Mouse (Mus musculus) cerebellum, adult 11-12 months (tissue): Measurements from ENCODE around the gene Dupd1.

Experiments
- DNase-seq: peaks from one replicate; pipeline ENCODE4 v3.0.0; 2022

The Dupd1 gene

DNA sequence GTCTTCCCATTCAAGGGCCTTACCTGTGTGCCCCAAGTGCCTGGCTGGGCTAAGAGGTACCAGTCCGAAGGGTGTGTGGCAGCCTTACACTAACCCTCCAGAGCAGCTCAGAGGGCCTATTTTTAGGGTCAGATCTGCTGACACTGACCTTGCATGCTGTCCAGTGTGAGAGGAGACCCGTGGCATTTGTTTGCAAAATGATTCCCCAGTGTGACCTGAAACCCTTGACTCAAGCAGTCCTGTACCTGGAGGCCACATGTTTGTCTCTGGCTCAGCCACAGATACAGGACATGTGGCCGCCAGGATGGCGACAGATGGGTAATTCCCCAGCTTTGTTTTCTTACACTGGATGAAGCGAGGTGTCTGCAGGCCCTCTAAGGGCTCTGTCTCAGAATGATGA is at the start of gene Dupd1:
Gene Dupd1 (minus strand): TSS at position 91 of the 400 bp plus-strand sequence.
- DNase-seq = no peak

DNA sequence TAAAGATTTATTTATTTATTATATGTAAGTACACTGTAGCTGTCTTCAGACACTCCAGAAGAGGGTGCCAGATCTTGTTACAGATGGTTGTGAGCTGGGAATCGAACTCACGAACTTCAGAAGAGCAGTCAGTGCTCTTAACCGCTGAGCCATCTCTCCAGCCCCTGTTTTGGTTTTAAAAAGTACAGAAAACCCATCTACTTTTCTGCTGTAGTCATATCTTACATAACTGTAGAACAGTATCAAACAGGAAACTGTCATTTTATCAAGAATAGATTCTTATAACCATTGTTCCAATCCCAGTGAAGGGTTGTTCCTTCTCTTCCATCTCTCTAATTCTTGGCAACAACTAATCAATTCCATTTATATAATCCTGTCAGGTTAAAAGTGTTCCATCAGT is 49.4 kb upstream of the Dupd1 start:
- no peak for DNase-seq

DNA sequence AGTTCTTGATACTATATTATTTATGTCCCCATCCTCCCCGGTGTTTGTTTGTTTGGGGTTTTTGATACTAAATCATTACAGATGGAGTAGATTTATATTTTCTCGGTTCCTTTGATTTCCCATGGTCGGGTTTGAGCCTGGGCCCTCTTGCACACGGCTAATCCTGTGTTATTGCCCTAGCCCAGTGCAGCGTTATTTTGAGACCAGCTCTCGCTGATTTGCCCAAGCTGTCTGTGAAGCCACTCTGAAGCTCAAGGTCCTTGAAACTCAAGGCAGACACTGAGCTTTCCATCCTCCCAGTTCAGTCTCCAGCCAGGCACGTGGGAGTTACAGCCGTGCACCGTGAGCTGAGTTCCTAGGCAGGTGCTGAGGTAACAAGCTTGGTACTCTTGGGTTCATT is 47.2 kb upstream of the Dupd1 start:
- no peak for DNase-seq

DNA sequence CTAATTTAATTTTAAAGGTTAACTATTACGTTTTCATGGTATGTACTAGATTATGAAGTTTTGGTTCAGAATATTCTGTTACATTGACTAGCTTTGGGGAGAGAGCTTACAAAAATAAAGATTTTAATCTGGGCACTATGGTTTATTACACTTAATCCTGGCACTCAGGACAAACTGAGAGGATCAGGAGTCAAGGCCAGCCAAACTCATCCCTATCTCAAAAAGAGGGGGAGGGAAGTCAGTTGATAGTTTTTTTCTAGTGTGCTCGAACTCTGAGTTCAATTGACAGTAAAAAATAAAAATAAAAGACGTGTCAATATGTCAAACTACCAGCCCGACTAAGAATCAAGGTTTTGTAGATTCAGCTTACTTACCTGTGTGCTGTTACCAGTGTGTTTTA is 39.0 kb upstream of the Dupd1 start:
- no peak for DNase-seq

DNA sequence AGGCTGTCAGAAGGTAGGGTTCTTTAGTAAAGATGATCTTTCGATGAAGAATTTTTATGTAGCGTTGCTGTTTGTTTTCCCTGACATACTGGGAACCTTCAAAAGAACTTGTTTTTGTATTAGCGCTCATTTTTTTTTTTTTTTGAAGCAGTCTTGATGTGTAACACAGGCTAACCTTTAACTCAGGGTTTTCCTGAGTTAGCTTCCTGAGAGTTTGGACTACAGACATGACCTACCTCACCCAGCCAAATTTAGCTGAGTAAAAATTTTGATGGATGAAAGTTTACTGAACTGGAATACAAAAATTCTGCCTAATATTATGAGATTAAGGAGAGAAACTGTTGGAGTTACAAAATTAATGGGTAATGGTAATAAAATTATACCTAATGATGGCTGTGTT is 38.0 kb upstream of the Dupd1 start:
- DNase-seq = no peak

DNA sequence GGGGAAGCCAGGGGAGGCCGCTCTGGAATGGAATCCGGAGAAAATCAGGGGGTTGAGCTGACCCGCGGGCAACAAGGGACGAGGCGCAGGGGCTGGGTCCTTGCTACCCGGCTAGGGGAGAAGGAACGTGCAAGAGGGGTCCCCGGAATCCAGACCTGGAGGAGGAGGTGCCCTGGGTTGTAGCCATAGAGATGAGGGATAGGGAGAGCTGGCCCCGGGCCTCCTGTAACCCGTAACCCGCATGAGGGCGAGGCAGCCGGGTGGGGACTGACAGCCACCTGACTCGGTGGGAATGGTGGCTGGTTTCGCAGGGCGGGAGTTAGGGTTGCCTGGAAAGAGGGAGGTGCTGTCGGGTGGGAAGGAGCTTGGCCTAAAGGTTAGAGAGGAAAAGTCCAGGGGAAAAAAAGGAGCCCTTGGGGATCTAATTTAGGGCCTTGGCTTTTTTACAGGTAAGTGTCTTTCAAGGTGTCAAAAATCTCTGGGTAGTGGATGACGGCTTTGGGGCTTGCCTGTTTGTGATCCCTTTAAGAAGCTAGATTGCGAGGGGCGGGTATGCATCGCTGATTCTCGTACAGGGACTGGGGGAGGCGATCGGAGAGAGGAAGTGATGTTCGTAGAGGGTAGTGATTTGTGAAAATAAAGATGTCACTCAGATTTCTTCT is 36.6 kb upstream of the Dupd1 start, which contains the start of gene Dusp13:
Gene Dusp13 (minus strand): TSS at position 301 of the 662 bp plus-strand sequence.
- peak; percentile 77 for DNase-seq

DNA sequence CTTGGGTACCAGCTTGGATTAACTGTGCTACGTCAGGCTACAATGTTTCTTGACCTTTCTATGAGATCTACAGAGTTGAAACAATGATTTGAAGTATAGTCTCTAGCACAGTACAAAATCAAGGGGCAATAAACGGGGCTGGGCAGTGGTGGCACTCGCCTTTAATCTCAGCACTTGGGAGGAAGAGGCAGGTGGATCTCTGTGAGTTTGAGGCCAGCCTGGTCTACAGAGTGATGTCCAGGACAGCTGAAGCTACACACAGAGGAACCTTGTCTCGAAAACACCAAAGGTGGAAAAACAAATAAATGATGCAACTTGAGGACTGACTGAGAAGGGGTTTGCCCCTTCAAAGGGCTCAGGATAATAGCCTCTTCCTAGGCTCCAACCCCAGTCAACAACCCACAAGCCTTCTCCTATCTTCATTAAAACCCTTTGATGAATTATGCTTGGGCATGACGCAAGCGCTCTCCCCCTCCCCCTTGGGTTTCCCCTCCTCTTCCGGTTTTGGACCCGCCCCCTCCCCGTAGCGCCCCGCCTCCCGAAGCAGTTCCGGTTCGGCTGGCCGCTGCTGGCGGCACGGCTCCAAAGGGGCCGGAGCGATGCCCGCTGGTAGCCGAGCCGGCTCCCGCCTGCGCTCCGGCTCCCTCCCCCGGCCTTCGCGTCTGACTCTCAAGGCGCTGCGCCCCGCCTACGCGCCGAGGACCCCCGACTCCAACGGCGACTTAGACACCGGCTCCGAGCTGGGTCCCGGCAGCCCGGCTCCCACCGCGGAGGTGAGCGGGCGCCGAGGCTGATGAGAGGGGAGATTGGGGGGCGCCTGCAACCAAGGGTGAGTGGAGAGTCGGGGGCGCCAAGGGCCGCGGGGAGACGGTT is 35.9 kb upstream of the Dupd1 start, which contains the start of gene Samd8:
Gene Samd8 (plus strand): TSS at position 524 of the 873 bp plus-strand sequence.
- peak; percentile 88 for DNase-seq

DNA sequence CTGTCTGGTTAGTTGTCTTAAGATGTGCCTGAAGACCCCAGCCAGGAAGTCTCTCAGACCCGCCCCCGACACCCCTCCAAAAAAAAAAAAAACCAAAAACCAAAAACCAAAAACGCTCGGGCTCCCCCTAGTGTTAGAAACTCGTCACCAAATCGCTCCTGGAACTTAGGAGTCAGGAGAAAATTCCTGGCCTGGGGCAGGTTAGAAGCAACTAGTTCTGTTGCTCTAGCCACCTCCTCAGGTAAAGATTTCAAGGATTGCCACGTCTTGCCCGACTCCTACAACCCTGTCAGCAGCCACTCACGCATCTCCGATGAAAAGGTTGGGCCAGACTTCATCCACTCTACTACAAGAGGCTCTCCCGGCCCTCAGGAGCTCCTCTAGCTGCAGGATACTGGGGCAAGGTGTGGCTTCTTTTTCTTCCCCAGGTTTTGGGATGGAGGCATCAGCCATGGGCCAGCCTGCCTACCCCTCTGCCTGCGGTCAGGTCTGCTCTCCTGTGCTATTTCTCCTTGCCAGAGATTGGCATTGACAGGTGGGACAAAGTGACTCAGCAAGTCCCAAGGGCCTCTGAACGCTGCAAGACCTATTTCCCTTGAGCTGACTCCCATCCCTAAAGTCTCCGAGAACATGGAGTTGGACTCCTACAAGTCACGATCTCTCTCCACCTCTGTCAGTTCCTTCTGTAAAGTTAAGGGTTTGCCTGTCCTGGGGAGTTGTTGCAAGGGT is 33.9 kb upstream of the Dupd1 start:
- DNase-seq = peak; percentile 31

DNA sequence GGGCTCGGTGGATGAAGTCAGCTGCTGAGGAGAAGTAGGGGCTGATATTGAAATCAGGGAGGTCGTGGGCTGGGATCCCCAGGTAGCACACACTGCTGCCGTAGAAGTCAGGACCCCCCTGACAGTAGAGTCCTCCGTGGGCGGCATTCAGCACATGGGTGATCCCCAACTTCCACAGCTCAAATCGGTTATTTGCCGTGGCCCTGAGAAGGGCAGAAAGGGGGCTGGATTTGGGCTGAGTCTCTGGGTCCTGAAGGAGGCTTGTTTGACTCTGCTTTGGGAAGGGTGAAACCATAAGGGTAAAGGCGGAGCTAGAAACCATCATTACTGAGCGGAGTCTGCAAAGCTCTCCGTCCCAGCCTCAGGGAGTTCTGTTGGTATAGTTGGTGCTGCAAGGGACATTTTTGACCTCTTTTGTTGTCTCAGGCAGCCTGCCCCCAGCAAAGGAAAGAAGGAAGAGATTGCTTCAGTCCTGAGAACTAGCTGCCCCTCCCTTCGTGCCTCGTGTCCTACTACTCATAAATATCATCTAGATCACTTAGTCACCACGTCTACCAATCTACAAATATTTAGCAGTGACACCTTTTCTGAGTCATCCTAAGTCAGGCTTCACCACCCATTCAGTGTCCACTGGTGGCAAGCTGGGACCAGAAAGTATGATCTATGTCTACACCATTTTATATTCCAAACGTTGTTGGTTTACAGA is 33.2 kb upstream of the Dupd1 start:
- no peak for DNase-seq

DNA sequence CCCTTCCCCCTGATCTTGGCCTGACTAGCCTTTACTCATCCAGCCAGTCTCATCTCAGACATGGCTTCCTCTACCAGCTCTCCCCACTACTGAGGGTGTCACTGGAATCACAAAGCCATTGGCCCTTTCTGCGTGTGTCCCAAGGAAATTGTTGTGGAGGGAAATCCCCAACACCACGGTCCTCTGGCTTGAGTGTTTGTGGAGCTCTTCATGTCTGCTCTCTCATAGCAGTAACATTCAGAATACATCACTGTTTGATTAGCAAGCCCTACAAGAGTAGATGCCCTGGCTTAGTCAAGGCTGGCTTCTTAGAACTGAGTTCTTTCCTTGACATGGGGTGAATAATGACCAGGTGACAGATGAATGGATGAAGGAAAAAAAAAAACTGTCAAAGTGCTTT is 32.5 kb upstream of the Dupd1 start:
- DNase-seq = no peak

DNA sequence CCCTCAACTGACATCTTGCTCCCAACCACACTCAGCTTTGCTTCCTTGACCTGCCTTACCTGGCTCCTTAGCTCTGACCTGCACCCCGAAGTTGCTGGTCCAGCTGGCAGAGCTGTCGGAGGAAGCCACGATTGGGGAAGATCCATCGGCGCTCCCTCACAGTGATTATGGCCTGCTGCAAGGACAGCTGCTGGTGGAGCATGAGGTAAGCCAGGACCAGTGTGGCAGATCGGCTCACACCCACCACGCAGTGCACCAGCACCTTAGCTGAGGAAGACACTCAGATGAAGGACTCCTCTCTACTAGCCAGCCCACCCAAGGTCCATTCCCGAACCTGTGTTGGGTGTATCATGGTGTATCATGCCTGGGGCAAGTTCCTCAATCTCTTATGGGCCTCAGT is 31.9 kb upstream of the Dupd1 start:
- DNase-seq = no peak

DNA sequence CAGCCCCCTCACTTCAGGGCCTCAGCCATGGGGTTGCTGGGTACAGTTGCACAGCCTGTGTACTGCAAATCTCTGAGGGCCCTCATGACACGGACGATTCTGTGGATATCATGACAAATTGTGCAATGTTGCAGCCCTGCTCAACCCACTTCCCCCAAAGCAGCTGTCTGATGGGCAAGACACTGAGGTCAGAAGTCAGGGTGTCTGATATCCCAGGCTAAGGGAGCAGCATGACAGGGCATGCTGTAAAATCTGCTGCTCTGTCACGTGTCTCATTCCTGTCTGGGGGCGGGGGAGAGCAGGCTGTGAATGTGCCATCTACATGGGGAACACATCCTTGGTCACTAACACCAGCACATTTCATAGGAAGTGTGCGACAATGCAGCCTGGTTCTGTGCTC is 30.8 kb upstream of the Dupd1 start:
- DNase-seq = no peak

DNA sequence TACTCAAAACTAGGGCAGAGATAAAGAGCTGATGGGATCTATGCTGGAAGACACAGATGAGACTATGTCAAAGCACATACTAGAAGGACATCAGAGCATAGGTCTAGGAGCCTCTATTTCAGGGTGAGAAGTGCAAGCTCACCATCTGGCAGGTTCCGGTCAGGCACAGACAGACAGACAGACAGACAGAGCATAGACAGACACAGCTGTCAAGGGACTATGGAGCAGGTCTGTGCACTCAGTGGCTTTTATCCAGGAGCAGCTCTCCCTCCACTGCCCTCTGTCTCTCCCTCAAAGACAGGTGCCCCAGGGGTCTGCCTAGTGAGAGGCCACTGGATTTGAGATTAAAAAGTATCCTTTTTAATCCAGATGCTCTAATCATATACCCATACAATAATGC is 29.8 kb upstream of the Dupd1 start:
- no peak for DNase-seq

DNA sequence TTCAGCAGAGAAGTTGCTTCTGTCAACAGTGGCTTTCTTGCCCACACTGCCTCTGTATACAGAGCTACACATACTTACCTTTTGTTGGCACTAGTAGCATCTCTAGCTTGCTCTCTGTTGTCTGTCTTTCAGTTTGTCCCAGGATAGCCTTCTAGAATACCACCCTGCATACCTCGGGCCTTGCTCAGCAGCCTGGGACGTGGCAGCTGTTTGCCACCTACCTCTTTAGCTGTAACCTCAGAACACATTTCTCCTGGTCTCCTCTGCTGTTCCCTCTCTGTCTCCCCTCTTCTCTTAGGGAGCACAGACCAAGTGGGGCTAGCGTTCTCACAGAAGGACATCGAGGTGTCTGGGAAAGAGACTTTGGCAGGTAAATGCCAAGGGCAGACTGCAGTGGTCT is 28.1 kb upstream of the Dupd1 start:
- no peak for DNase-seq

DNA sequence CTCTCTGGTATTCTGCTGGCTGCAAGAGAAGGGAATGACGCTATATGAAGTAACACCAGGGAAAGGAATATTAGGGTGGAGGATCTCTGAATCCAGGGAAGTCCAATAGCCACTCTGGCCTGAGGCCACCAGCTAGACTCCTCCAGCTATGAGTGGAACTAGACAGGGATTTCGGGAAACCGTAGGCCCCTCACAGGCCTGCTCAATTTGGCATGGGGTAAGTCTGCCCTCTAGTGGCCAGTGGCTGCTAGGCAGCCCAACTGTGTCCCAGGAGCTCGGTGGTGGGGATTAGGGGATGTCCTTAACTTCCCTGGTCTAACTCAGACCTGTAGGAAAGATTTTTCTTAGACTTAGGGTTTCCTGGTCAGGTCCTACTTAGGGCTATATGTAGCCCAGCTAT is 27.4 kb upstream of the Dupd1 start:
- DNase-seq = peak; percentile 62

DNA sequence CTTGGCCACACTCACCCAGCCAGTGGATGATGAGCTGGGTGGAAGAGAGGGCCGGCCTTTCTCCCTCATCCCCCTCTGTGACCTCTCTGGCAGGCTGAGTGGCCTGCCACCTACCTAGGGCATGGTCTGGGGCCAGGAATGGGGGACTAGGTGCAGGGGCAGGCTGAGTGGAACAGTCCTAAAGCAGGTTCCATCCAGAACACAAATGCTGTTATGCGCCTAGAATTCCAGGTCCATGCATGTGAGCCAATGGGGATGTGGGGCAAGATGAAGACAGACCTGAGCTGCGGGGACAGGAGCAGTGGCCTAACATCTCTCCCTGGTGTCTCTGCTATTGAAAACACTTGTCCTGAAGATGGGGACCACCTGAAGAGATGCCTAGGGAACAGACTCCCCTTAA is 26.9 kb upstream of the Dupd1 start:
- DNase-seq = no peak

DNA sequence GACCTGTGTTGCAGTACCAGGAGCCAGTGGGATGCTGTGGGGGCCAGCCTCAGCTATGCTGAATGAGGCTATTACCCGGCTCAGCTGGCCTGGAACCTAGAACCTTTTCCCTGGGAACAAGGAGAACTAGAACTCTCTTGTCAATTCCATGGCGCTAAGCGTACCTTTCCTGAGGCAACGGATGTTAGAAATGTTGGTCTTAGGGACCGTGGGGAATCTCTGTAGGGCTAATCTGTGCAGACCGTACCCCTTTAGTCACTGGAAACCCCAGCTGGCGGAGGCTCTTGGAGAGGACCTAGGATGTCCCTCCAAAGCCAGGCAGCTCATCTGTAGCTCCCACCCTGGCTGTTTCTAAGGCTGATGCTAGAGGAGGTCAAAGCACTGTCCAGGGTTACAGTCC is 26.0 kb upstream of the Dupd1 start:
- DNase-seq = no peak

DNA sequence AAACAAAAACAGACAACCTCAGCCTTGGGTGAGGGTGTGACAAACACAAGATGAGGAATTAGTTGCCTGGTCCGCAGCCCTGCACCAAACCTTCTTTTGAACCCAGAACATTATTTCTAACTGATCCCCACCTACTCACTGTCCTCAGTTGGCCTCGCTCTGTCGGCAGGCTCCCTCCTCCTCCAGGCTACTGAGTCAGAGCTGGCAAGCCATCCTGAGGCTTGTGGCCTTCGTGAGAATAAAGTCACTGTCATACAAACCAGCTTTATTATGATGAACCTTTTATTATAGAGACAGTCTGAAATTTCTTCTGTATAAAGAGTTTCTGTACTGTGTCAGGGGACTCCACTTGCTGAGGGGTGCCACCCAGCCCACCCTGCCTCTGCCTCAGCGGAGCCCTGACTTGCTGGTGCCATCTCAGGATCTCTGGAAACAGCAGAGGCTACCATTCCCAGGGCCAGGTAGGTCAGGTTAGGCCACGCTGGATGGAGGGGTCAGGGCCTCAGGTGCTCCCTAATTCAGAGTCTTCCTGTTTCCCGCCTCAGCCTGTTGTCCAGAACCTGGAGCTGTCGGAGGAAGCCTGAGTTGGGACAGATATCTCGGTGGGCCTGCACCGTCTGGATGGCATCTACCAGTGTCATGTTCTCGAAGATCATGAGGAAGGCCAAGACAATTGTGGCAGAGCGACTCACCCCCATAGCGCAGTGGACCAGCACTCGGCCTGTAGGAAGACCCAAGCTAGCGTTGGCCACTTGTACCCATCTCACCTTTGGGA is 18.9 kb upstream of the Dupd1 start:
- no peak for DNase-seq

DNA sequence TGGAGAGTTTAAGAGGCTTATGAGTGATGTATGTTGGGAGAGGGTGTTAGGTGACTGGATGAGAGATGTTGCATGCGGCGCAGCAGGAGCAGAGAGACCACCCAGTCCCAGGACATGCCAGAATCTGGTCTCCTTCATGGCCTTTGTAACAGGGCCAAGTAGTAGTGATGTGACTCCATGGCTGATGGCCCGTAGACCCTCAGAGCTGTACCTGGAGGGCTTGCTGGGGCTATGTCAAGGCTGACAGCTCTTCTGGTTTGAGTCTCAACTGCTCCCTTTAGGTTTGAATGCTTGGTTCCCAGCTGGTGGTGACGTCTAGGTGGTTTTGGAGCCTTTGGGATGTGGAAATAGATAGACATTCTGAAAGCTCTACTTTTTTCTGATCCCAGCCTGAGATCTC is 15.6 kb upstream of the Dupd1 start:
- DNase-seq = no peak

DNA sequence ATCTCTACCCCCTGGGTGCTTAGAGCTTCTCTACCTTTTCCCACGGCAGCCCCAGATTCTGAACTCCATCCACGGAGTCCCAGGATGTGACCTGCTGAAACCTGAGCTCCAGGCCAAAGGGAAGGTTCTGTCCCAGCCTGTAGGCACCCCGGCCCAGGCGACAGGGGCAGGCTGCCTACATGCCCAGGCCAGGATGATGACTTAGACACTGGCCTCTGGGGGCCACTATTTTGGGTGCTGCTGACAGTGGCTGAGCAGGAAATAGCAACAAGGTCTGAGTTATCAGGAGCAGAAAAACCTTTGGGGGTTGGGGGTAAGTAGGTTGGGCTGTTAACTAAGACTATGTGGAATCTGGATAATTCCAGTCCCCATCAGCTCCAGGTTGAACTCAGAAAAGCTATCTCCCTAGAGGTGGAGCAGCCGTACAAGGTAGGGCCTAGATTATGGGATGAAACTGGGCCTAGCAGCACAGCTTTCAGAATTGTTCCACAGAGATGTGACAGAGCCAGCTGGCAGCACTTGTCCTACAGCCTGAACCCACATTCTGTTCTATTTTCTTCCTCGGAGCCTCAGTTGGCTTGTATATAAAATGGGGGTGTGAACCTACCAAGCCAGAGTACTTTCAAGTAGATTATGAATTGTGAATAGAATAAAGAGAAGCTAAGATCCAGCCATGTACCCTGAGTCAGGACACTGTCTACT is 14.8 kb upstream of the Dupd1 start:
- no peak for DNase-seq

DNA sequence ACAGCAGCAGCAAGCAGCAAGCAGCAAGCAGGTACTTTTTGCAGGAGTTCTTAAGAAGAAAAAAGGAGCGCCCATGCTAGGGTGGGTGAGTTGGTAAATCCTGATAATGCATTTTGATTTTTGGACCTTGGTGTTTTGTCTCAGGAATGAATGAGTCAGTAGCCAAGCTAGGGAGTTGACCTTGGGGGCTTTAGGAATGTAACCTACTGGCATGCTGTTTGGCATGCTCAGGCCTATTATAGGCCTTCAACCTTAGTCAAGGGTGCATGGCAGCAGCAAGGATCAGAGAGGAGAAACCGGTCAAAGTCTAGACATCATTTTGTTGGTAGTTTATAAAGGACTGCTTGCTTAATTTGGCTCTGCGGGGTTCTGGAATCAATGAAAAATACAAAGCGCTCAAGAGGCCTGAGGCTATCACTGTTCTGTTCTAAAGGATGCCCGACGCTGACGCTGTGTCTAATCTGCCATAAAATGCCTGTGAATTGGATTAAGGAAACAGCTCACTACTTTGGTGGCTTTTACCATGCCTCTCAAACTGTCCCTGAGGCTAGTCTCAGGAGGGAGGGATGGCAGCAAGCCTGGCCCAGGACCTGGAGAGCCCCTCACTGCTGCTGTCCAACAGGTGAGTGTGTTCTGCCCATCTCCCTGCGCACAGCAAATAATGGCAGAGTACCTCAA is 7.8 kb upstream of the Dupd1 start:
- DNase-seq = no peak
